Mouse (Mus musculus) ES-E14 (cell line): ENCODE measurements around the gene Nkiras2. TPM values are rescaled to one million over a fixed set of nuclear protein-coding genes. Genes with fewer than 3 reads are reported as not detected.

Experiments
- DNase-seq: peaks from one replicate; pipeline ENCODE4 v3.0.0-alpha.2; 2013; ENCODE audit warnings: low read depth, low spot score
- H3K27ac ChIP-seq: 2 replicates; pipeline ENCODE4 v1.5.1; 2012; ENCODE audit warnings: low read depth, mild to moderate bottlenecking, low read length, moderate library complexity, mixed read lengths; ENCODE audit not compliant: poor library complexity, insufficient read depth, severe bottlenecking
- H3K36me3 ChIP-seq: 2 replicates; pipeline ENCODE4 v1.6.1; 2012; ENCODE audit warnings: mild to moderate bottlenecking, low read length, moderate library complexity, mixed read lengths; ENCODE audit not compliant: control insufficient read depth, poor library complexity, insufficient read depth, severe bottlenecking
- H3K4me1 ChIP-seq, 2 experiments: fragments of 150-350 bp in 1 of 2; sonication (generic) in 1 of 2; 2 replicates each; pipeline ENCODE4 v1.6.1; 2012; ENCODE audit warnings: low read length in 2 of 2, mild to moderate bottlenecking in 1 of 2, mixed read lengths in 1 of 2; ENCODE audit not compliant: control insufficient read depth in 2 of 2, insufficient read depth in 2 of 2, poor library complexity in 1 of 2
- H3K4me3 ChIP-seq, 2 experiments: fragments of 150-350 bp in 1 of 2; sonication (generic) in 1 of 2; 2 replicates each; pipeline ENCODE4 v1.5.1; 2012; ENCODE audit warnings: low read length in 2 of 2, low read depth in 1 of 2, mild to moderate bottlenecking in 1 of 2, mixed read lengths in 1 of 2; ENCODE audit not compliant: insufficient read depth in 1 of 2, poor library complexity in 1 of 2, severe bottlenecking in 1 of 2
- H3K9ac ChIP-seq: 2 replicates; pipeline ENCODE4 v1.6.1; 2012; ENCODE audit warnings: low read depth, mild to moderate bottlenecking, low read length, mixed read lengths; ENCODE audit not compliant: poor library complexity, insufficient read depth, severe bottlenecking
- H3K9me3 ChIP-seq: fragments of 150-350 bp; sonication (generic); 2 replicates; pipeline ENCODE4 v1.6.1; 2012; ENCODE audit warnings: low read depth, mild to moderate bottlenecking, low read length; ENCODE audit not compliant: control insufficient read depth, insufficient read depth
- CHD2 ChIP-seq: IDR thresholded peaks from 2 replicates; pipeline ENCODE4 v1.6.1; 2014; ENCODE audit warnings: mild to moderate bottlenecking, low read depth, low read length, inconsistent platforms
- HCFC1 ChIP-seq: IDR thresholded peaks from 2 replicates; pipeline ENCODE4 v1.6.1; 2012; ENCODE audit warnings: low read length, inconsistent platforms, borderline replicate concordance; ENCODE audit not compliant: insufficient read depth
- MAFK ChIP-seq: IDR thresholded peaks from 2 replicates; pipeline ENCODE4 v1.6.1; 2014; ENCODE audit warnings: mild to moderate bottlenecking, low read depth, low read length, inconsistent platforms; ENCODE audit not compliant: insufficient read depth
- ZC3H11A ChIP-seq: IDR thresholded peaks from 2 replicates; pipeline ENCODE4 v1.6.1; 2012; ENCODE audit warnings: low read depth, mild to moderate bottlenecking, inconsistent platforms, low read length, borderline replicate concordance
- ZNF384 ChIP-seq: IDR thresholded peaks from 2 replicates; pipeline ENCODE4 v1.6.1; 2012; ENCODE audit warnings: low read depth, low read length, inconsistent platforms
- in situ Hi-C, 2 experiments: fragments of 600-800 bp; cut with MboI; formaldehyde crosslinking; loops; one replicate each; pipeline ENCODE4 v1.15.1; 2025; ENCODE audit warnings: low sequenced_read_pairs in 2 of 2, inconsistent platforms in 1 of 2; ENCODE audit not compliant: unreplicated experiment in 2 of 2
- total RNA-seq: library from RNA; depleted of rRNA; stranded (reverse); fragments of 300-350 nt; gene quantifications from 2 replicates; pipeline ENCODE4 v1.2.3, GENCODE M21; 2012

The Nkiras2 gene
- total RNA-seq, 1 experiment: 30.7 TPM

GRCm38 (mm10) chr11:100574188-100574587 lies 44.9 kb upstream of the Nkiras2 start:
- peaks cover 0 to 8% of the 10 kb centered on the region in 2 experiments; a peak in 2 of 4 replicates for H3K4me1 ChIP-seq
- DNase-seq: no peak
- peak overlapping the region; percentile 70 to 77; a peak in 2 of 4 replicates for H3K4me3 ChIP-seq
- H3K36me3 ChIP-seq: peaks cover 11% of the 10 kb centered on the region
- H3K9me3 ChIP-seq: no peaks in the 10 kb centered on the region
- no peak for TF ChIP-seq HCFC1
- TF ChIP-seq ZC3H11A: no peak
- no peak for TF ChIP-seq ZNF384
- TF ChIP-seq CHD2: no peak
- no peak for TF ChIP-seq MAFK
- in situ Hi-C loops: loop anchor here in 1 of 2 experiments (5.0 kb wide), 1 partner anchor 123 kb away; no protein-coding TSS in a partner anchor
- H3K9ac ChIP-seq: no peak overlapping the region
- H3K27ac ChIP-seq: no peak overlapping the region

GRCm38 (mm10) chr11:100574708-100575483 lies 44.1 kb upstream of the Nkiras2 start, which contains the start of gene Cnp:
TSS of gene Cnp (plus strand) at chr11:100574904.
- DNase-seq: peak; percentile 29
- in situ Hi-C loops: loop anchor here in 1 of 2 experiments (5.0 kb wide), 1 partner anchor 122 kb away; no protein-coding TSS in a partner anchor
- no peak for TF ChIP-seq ZC3H11A
- TF ChIP-seq ZNF384: no peak
- no peak for TF ChIP-seq MAFK
- no peak for TF ChIP-seq HCFC1
- TF ChIP-seq CHD2: no peak
- H3K9me3 ChIP-seq: no peaks in the 10 kb centered on the region
- H3K36me3 ChIP-seq: peaks cover 18% of the 10 kb centered on the region
- H3K4me3 ChIP-seq: peak within 1 kb of the TSS; percentile 70 to 77
- H3K9ac ChIP-seq: peak within 1 kb of the TSS; percentile 57
- no peak within 1 kb of the TSS for H3K27ac ChIP-seq
- peaks cover 0 to 8% of the 10 kb centered on the region in 2 experiments; a peak in 2 of 4 replicates for H3K4me1 ChIP-seq

GRCm38 (mm10) chr11:100575484-100575855 lies 43.6 kb upstream of the Nkiras2 start:
- TF ChIP-seq ZNF384: no peak
- no peak for TF ChIP-seq ZC3H11A
- DNase-seq: no peak
- Histone ChIP-seq H3K9me3 (no peaks in the 10 kb centered on the region), H3K4me3 (peak overlapping the region; percentile 70 to 77), H3K36me3 (peaks cover 23% of the 10 kb centered on the region), H3K9ac (peak overlapping the region; percentile 57; the same call in 1 of the 2 replicates), H3K4me1 (peaks cover 0 to 8% of the 10 kb centered on the region in 2 experiments; a peak in 2 of 4 replicates), H3K27ac (no peak overlapping the region)
- in situ Hi-C loops: no loop called here

- Histone ChIP-seq H3K9me3 (no peaks in the 10 kb centered on the region), H3K27ac (no peak overlapping the region), H3K4me3 (0 out of 4 replicates have a peak overlapping the region, but pooled peaks of 1 of the 2 experiments have one; percentile 1), H3K36me3 (peaks cover 29% of the 10 kb centered on the region), H3K4me1 (peaks cover 0 to 8% of the 10 kb centered on the region in 2 experiments; a peak in 2 of 4 replicates), H3K9ac (no peak overlapping the region)
- in situ Hi-C loops: no loop called here
- TF ChIP-seq HCFC1: no peak
- no peak for TF ChIP-seq CHD2
- TF ChIP-seq ZNF384: no peak
- TF ChIP-seq MAFK: no peak
- TF ChIP-seq ZC3H11A: no peak
- DNase-seq: no peak
Measured at GRCm38 (mm10) chr11:100576256-100576655, 42.8 kb upstream of the Nkiras2 start.
